Mouse (Mus musculus) A20 (cell line): ENCODE results near the gene Gm11146.

Experiments used
- DNase-seq: peaks from one replicate; pipeline ENCODE4 v3.0.0-alpha.2; 2011; ENCODE audit warnings: low read depth, low spot score

Gene Gm11146

DNA sequence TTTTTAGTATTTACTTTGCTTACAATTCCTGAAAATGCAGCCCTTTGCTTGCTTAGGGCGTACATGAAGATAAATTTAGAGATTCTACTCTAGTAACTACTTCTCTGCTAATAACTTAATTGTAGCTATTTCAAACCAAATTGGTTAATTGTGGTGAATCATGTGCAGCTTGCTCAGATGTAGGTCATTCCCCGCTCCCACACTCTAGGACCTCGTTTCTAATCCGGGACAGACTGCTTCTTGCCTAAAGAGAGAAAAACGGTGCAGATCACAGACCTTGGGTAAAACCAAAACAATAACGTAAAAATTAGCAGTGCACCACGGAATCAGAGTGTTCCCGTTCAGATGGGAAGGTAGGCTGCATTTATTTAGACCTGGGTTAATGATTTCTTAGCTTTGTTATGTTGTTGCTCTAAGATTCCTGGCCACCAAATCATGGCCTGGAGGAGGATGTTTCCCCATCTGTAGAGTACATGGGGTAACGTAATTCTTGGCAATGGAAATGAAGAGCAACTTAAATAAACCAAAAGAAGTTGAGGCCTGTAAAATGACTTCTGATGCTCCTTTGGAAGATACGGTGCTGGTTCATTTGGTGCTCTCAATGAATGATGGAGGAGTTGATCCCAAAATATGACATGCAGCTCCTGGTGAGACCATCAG lies 45.3 kb downstream of the Gm11146 start:
- DNase-seq = no peak

DNA sequence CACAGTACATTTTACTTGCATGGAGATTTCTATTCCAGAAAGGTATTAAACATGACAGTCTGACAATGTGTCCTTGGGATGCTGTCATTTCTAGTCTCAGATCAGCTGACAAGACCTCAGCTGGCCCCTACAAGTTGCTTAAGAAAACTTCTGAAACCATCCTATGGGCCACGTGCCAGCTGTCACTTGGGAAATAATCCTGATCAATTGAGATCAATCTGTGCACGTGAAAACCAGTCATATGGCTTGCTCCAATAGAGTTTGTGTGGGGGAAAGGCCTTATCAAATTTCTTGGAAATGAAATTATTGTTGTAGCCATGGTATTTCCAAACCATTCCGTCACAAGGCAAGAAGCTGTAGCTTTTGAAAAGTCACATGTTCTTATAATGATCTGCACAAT lies 50.8 kb downstream of the Gm11146 start:
- no peak for DNase-seq
